Mouse (Mus musculus): ENCODE results near the gene Ms4a6d.

DNA sequence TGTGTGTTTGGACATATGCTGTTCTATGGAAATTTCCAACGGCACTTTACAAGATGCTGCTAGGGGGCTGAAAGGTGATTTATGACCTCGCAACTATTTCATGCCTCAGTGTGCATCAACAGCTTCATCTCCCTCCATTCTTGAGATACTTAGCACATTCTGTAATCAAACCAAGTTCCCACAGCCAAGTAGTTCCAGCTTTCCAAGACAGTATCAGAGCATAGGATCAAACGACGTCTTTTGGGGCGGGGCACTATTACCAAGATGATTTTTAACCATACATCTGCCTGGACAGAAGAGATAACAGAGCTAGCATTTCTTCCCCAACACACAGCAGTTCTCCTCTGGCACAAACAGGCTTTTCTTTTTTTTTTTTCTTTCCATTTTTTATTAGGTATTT, 20.6 kb upstream of the Ms4a6d start:
- no peak for TF ChIP-seq GATA1 (IDR thresholded peaks at IDR 0.05; ENCODE audit: borderline replicate concordance, low read length)
- TF ChIP-seq FLI1 (IDR thresholded peaks at IDR 0.05; ENCODE audit: low read length): no peak
